Mouse (Mus musculus): ENCODE measurements around the gene Ripply1. TPM values are rescaled to one million over a fixed set of nuclear protein-coding genes. Genes with fewer than 3 reads are reported as not detected.

The Ripply1 gene
- polyA plus RNA-seq (2014; fragmentation: Illumina TruSeq; extraction: RNeasy Lipid Tissue Mini Kit (QIAGEN cat#74804); ENCODE audit: insufficient read depth, low read depth, low replicate concordance): not detected

DNA sequence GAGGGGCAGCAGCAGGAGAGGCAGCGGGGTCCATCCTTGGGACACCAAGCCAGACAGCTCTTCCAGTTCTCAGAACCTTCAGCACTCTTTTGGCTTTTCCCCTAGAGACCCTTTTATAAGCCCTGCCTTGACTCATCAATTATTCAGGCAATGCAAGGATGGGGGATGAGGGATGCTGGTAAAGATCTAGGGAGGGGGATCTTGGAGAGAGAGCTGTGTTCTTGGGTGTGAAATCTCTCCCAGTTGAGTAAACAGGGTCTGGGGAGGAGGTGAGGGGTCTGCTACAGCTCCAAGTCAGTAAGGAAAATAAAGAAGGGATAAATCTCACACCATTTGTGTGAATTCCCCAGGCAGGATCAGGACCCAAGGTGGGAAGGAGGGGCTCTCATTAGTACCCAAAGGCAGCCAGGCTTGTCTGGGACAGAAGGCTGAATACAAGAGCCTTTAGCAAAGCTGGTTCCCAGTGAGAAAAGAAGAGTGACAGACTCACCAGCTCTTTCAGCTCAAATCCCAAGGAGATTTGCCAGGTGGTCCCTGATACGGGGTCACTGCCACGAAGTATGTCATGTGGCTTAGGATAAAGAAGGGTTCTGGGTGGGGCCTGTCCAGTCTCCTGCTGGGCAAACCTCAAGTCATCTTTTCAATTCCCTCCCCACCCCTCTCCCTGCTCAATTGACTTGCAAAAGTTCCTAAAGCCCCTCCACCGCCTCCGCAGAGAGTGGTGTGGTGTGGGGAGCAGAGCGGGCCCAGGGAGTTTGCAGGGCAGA, at the start of gene Ripply1:
Ripply1 (minus strand) TSS at position 76 of the 767 bp plus-strand sequence.

DNA sequence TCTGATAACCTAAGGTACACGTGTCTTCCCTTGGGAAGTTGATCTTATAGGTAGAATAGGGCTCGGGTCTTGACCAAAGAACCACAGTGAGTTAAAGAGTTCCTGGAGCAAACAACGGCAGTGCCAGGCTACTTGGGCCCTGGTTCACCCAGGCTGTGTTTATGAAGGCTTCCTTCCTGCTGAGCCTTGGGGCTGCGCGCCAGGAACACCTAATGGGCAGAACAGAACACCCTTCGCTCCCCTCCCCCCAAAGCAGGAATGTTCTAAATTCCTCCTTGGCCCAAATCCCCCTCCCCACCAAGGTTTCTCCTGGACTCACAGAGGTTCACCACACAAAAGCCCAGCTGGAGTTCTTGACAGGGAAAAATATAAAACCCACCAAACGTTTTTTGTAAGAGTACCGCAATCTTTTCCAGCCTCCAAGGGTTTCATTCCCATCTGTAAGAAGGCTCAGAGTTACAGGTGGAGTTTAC, 18.3 kb upstream of the Ripply1 start, which contains the start of gene Cldn2:
Cldn2 (plus strand) TSS at position 423 of the 473 bp plus-strand sequence.

Other genes starting within 250 kb of the Ripply1 start
- 5.9 TPM for gene Rnf128, start 219.0 kb downstream of the Ripply1 start, polyA plus RNA-seq (2014; fragmentation: Illumina TruSeq; extraction: RNeasy Lipid Tissue Mini Kit (QIAGEN cat#74804); ENCODE audit: insufficient read depth, low read depth, low replicate concordance)
- gene Tbc1d8b, start 97.4 kb downstream of the Ripply1 start, polyA plus RNA-seq (2014; fragmentation: Illumina TruSeq; extraction: RNeasy Lipid Tissue Mini Kit (QIAGEN cat#74804); ENCODE audit: insufficient read depth, low read depth, low replicate concordance): 4.1 TPM
- not detected for gene Gm15013, start 67.9 kb downstream of the Ripply1 start, polyA plus RNA-seq (2014; fragmentation: Illumina TruSeq; extraction: RNeasy Lipid Tissue Mini Kit (QIAGEN cat#74804); ENCODE audit: insufficient read depth, low read depth, low replicate concordance)
- gene Cldn2, start 18.5 kb upstream of the Ripply1 start, polyA plus RNA-seq (2014; fragmentation: Illumina TruSeq; extraction: RNeasy Lipid Tissue Mini Kit (QIAGEN cat#74804); ENCODE audit: insufficient read depth, low read depth, low replicate concordance): 0.35 TPM
- 2.7 TPM for gene Morc4, start 89.3 kb upstream of the Ripply1 start, polyA plus RNA-seq (2014; fragmentation: Illumina TruSeq; extraction: RNeasy Lipid Tissue Mini Kit (QIAGEN cat#74804); ENCODE audit: insufficient read depth, low read depth, low replicate concordance)
- gene Rbm41, start 216.2 kb upstream of the Ripply1 start, polyA plus RNA-seq (2014; fragmentation: Illumina TruSeq; extraction: RNeasy Lipid Tissue Mini Kit (QIAGEN cat#74804); ENCODE audit: insufficient read depth, low read depth, low replicate concordance): 1.6 TPM

Measured in lung, adult 10 weeks (tissue).